Mouse (Mus musculus) MEL-GATA-1-ER (cell line): ENCODE data around the gene Sesn3.

ENCODE experiments used
- DNase-seq: peaks from one replicate; pipeline ENCODE4 v3.0.0-alpha.2; 2012; ENCODE audit warnings: low read depth; ENCODE audit errors: extremely low read depth

The Sesn3 gene

GRCm38 (mm10) chr9:14350787-14351186 lies 75.9 kb downstream of the Sesn3 start:
- DNase-seq: no peak

GRCm38 (mm10) chr9:14352337-14352736 lies 77.5 kb downstream of the Sesn3 start:
- no peak for DNase-seq

- no peak for DNase-seq
These were observed 80.0 kb downstream of the Sesn3 start for GRCm38 (mm10) chr9:14354852-14355251.

GRCm38 (mm10) chr9:14357033-14357432 lies 82.2 kb downstream of the Sesn3 start:
- no peak for DNase-seq

- no peak for DNase-seq
These were observed 87.4 kb downstream of the Sesn3 start for GRCm38 (mm10) chr9:14362068-14362768.

GRCm38 (mm10) chr9:14363540-14363939 lies 88.7 kb downstream of the Sesn3 start:
- no peak for DNase-seq

- no peak for DNase-seq
These were observed 89.9 kb downstream of the Sesn3 start for GRCm38 (mm10) chr9:14364719-14365118.

- DNase-seq: no peak
These were observed 90.7 kb downstream of the Sesn3 start for GRCm38 (mm10) chr9:14365481-14366125.

- no peak for DNase-seq
These were observed 93.0 kb downstream of the Sesn3 start for GRCm38 (mm10) chr9:14367850-14368249.

- peak; percentile 72 for DNase-seq
These were observed 94.4 kb downstream of the Sesn3 start for GRCm38 (mm10) chr9:14369271-14369670.

GRCm38 (mm10) chr9:14372440-14372839 lies 97.6 kb downstream of the Sesn3 start:
- DNase-seq: no peak

GRCm38 (mm10) chr9:14376149-14376548 lies 101.3 kb downstream of the Sesn3 start:
- DNase-seq: no peak

- DNase-seq: no peak
These were observed 103.3 kb downstream of the Sesn3 start for GRCm38 (mm10) chr9:14378151-14378550.

- no peak for DNase-seq
These were observed 105.0 kb downstream of the Sesn3 start for GRCm38 (mm10) chr9:14379769-14380385.

- peak; percentile 47 for DNase-seq
These were observed 105.8 kb downstream of the Sesn3 start for GRCm38 (mm10) chr9:14380386-14381285.

- peak; percentile 47 for DNase-seq
These were observed 106.6 kb downstream of the Sesn3 start, which contains the start of gene Endod1 for GRCm38 (mm10) chr9:14381353-14382055. Endod1 (minus strand) TSS chr9:14381507.

- no peak for DNase-seq
These were observed 107.5 kb downstream of the Sesn3 start for GRCm38 (mm10) chr9:14382256-14382791.
